Mouse (Mus musculus) B cell, adult 2 months (primary cell): ENCODE measurements at regions not wholly inside any gene's neighbourhood (a gene's known extent, or its start where the extent isn't known, plus 50 kb on each side); places are given as distances from the start of the nearest gene placed in this dataset.
"Not testable (repeated sequence)": the region's sequence is repeated elsewhere in the genome, so short reads cannot be mapped to it uniquely, and the experiment has no call there.

ENCODE experiments used
- DNase-seq, 2 experiments: peaks; one replicate each; pipeline ENCODE4 v3.0.0; 2022

DNA sequence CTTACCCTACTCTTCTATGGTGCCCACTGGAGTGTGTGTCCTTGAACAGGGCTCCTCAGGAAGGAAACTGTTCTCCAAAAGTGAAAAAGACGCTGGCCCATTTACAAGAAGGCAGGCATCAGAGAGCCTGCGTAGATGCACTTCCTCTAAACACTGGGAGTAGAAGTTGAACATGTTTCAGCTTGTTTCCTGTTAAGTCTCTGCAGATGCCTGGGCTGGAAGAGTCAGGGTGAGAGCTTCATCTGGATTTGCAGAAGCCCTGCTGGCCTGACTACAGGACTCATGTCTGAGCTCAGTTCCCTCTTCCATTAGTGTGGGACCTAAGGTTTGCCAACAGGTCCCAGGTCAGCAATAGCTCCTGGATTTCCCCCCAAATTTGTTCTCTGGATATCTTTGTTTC is 54.7 kb upstream of the Nlrp1b start:
- DNase-seq: no peak

DNA sequence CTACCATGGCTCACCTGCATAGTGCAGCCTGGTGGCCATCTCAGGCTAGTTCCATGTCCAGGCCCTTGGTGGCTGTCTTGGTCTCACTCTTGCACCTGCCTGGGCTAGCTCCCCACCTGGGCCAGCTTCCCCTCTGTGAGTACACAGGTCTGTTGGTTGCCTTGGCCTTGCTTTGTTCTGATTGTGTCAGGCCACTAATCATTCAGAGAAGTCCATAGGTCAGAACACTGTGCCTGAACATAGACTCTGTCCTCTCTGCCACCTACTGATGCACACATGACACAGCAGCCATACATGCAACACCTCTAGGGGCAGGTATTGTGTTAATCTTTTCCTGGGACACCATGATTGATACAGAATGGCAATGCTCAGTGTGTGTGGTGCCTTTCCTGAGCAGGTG is 57.7 kb upstream of the Nlrp1b start:
- not testable (repeated sequence) for DNase-seq

GRCm38 (mm10) chr11:71289490-71289889 is 59.0 kb upstream of the Nlrp1b start:
- DNase-seq: no peak

GRCm38 (mm10) chr11:71299479-71299878 is 68.9 kb upstream of the Nlrp1b start:
- no peak for DNase-seq

DNA sequence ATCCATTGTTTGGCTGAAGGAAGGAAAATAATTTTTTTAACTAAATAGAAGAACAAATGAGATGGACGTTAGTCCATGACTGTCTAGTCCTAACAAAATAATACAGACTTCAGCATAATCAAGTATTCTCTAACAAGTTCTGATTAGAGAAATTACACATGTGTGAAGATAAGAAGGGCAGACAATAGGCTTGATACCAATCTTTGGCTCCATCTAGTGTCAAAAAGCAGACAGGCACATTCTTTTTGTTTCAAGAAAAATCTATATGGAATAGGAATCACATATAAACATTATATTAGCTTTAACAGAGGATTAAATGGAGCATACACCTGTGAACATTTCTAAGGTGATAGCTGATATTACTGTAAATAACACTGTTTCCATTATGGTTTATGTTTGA is 92.9 kb upstream of the Nlrp1b start:
- DNase-seq: no peak

DNA sequence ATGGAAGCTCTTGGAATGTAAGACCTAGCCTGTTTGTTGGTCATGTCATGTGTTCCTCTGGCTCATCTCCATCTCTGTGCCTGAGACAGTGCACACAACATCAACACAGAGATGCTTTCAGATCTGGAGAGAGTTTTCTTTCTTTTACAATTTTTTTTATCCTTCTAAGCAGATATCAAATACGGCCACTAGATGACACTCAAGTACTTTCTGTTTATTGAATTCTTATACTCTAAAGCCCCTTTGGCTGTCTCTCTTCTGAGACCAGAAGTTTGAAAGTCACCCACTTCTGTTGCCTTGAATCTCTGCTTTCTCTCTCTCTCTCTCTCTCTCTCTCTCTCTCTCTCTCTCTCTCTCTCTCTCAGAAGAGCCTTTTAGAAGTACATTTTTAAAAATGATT is 106.9 kb upstream of the Nlrp1b start:
- DNase-seq: no peak

GRCm38 (mm10) chr11:71346024-71346423 is 115.5 kb upstream of the Nlrp1b start:
- no peak for DNase-seq

DNA sequence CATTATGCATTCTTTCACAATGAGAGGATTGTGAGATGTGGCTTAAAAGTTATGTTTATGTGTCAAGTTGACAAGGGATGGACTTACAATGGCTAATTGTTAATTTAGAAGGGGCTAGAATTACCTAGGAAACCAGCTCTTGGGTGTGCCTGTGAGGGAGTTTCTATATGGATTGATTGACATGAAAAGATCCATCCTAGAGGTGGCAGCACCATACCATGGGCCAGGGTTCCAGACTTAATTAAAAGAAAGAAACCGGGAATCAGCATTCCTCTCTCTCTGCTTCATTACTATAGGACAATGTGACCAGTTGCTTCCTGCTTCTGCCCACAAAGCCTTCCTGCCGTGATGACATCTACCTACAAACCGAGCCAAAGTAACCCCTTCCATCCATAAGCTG is 126.6 kb upstream of the Nlrp1b start:
- DNase-seq: no peak

DNA sequence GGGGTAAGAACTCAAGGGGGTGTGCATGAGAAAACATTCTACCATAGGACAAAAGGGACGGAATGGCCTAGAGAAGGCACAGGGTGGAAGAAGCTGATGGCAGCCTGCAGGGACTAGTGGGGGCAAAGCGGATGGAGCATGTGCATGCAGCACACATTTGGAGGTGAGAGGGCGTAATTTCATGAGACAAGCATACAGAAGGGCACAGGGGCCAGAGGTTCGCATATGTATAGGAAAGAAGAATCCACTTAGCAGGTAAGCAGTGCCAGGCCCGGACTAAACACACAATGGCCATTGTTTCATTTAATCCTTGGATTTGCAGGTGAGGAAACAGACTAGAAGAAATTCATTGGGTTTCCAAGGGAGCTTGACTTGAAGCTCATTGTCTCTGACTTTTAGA is 130.3 kb upstream of the Nlrp1b start:
- DNase-seq: no peak

DNA sequence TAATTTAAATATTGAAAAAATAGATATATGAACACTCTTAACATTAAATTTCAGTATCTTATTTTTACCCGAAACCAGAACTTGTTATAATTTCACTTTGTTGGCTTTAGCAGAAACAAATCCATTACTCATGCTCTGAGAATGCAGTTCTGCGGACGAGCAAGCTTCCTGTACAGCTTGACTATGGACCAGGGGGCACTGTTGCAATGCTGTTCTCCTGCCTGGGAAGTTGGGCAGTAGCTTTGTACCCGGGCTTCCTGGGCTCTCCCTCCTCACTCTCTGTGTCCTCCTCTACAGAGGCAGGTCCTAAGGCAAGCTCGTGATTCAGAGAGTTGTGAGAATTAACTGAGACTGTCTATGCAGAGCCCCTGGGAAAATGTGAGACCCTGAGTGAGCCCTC is 141.3 kb upstream of the Nlrp1b start:
- no peak for DNase-seq

GRCm38 (mm10) chr11:71375132-71375531 is 144.6 kb upstream of the Nlrp1b start:
- no peak for DNase-seq

DNA sequence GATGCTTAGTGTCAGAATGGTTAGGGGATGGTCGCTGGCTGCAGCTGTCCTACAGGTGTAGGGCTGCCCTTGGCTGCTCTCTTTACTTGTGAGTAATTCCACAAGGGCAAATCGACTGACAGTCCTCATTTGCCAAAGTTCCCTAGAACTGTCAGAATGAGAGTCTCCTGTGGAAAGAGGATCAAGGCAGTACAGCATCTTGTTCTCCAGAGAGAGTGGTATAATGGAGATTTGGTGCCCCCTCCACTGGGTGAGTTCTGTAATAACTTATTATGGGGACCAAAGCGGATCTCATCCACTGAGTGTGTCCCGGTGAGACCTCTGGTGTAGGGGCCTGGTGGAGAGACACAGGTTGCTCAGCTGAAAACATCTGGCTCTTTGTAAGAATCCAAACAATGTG is 157.9 kb upstream of the Nlrp1b start:
- no peak for DNase-seq

- DNase-seq: no peak
Observed at GRCm38 (mm10) chr11:71389659-71390058, 159.1 kb upstream of the Nlrp1b start.

- DNase-seq: no peak
Observed at GRCm38 (mm10) chr11:71390151-71390550, 159.6 kb upstream of the Nlrp1b start.

GRCm38 (mm10) chr11:71390616-71391015 is 160.1 kb upstream of the Nlrp1b start:
- no peak for DNase-seq

DNA sequence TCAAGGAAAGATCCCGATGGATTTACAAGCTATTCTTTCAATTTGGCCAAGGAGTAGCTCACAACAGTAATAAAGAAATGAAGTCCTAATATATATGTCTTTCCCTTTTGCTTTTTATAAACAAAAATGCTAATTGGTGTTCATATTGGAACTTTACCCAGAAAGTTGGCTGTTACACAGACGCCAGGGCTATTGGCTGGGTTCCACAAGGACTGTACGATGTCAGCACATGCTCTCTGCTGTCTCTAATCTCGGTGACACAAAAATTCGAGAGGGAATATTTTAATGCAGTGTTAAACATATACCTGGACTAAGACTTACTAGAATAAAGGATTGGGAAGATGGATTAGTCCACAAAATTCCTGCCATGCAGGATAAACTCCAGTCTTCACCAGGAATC is 162.9 kb upstream of the Nlrp1b start:
- DNase-seq: no peak

- DNase-seq: no peak
Observed at GRCm38 (mm10) chr11:71395023-71395422, 164.5 kb upstream of the Nlrp1b start.

- no peak for DNase-seq
Observed at GRCm38 (mm10) chr11:71395631-71396030, 165.1 kb upstream of the Nlrp1b start.

GRCm38 (mm10) chr11:71400351-71400750 is 169.8 kb upstream of the Nlrp1b start:
- DNase-seq: no peak

DNA sequence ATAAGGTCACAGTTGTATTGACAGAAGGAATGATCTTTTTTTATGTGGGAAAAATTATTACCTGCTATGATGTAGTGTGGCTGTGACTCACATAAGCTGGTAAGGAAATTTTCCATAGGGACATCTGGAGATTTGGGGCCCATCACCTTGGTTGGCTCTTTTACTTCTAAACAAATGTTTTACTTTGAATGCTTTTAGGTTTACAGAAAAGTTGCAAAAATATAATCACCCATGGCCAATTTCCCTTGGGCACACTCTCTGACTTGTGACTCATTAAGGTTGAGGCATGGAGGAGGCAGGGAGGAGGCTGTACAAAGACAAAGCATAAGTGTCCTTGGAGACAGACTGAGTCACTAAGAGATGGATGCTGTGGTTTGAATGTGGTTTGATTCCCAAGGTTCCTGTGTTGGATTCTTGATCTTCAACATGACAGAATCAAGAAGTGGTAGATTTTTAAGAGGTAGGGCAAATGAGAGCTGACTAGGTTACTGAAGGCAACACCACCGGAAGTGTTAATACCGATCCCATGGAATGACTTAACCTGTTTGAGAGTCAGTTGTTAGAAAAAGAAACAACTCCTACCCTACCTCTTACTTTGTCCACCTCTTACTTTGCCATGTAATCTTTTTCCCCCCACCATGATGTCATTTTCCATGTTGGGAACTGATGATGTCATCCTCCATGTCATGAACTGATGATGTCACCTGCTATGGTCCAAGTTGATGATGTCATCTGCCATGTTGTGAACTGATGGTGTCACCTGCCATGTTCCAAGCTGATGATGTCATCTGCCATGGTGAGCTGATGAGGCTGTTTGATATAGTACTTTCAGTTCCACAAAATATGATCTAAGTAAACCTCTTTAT is 171.1 kb upstream of the Nlrp1b start:
- DNase-seq: no peak

DNA sequence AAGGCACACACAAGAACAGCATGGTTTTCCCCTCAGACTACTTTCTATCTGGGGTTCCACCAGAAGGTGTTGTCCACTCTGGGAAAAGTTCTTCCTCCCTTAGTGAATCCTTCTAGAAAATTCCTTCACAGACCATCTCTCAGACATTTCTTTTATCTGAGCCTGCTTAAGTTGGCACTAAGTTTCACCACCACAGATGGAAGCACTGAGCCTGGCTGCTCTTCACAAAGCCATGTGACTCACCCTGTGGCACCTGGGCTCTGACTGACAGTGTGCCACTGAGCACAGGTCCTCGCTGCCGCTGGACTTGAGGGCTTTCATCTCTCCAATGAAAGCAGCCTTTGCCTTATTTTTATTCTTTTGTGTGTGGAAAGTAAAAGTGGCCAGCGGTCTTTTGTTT is 173.8 kb upstream of the Nlrp1b start:
- DNase-seq: no peak

DNA sequence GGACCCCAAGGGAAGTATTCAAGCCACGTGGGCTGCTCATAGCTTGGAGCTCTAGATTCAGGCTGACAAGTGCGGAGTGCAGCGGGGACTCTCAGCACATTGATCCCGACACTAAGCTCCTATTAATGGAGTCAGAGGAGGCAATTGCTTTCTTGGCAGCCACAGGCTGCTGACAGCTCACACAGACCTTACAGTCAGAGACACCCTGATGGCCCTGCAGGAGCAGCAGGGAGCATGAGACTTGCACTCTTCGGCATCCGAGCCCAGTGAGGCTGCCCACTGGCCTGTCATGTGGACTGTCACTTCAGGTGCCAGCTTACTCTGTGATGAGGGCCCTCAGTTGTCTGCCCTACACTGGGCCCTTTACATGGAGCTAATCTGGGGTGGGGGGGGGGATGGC is 176.5 kb upstream of the Nlrp1b start:
- no peak for DNase-seq

DNA sequence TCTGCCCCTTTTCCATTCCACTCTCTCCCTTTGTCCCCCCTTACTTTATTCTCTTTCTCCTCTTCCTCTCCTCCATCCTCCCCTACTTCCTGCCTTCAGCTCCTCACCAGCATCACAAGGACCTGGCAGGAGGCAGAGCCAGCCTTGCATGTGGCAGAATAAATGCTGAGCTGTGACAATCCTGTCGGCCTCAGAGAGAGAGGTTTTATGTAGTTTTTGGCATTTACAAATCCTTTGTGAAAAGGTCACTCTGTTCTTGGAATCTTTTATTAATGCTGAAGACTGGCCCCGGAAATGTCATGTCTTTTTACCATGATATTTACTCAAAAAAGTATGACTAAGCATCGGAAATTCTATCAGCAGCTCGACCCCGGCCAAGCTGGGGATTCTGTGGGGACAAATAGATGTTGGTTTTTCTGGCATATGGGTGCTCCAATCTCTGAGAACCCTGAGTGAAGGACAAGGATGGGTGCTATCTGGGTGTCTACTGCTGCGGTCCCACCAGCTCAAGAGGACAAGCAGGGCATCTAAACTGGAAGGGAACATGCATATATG is 178.8 kb upstream of the Nlrp1b start:
- no peak for DNase-seq

- DNase-seq: no peak
Observed at GRCm38 (mm10) chr11:71410582-71410981, 180.0 kb upstream of the Nlrp1b start.

- DNase-seq: no peak
Observed at GRCm38 (mm10) chr11:71411958-71412357, 181.4 kb upstream of the Nlrp1b start.
